Mouse (Mus musculus) liver, adult (tissue): ENCODE data around the gene Slit2.

Experiments
- GATA4 ChIP-seq: IDR thresholded peaks from 2 replicates; pipeline ENCODE4 v1.6.1; 2014; ENCODE audit warnings: mild to moderate bottlenecking, low read length; ENCODE audit not compliant: insufficient replicate concordance

Slit2 gene

GRCm38 (mm10) chr5:47982941-47983701, at the start of gene Slit2:
Gene Slit2, plus strand, starts transcription at chr5:47983138.
- TF ChIP-seq GATA4, result no peak

GRCm38 (mm10) chr5:47938586-47939372, 44.2 kb upstream of the Slit2 start:
- no peak for TF ChIP-seq GATA4

- no peak for TF ChIP-seq GATA4
Observed at GRCm38 (mm10) chr5:47956451-47956850, 26.5 kb upstream of the Slit2 start.

GRCm38 (mm10) chr5:47975795-47976194, 7.1 kb upstream of the Slit2 start:
- TF ChIP-seq GATA4, result no peak

GRCm38 (mm10) chr5:47979371-47979770, 3.6 kb upstream of the Slit2 start:
- no peak for TF ChIP-seq GATA4

- no peak for TF ChIP-seq GATA4
Observed at GRCm38 (mm10) chr5:47980459-47980858, 2.5 kb upstream of the Slit2 start.

- no peak for TF ChIP-seq GATA4
Observed at GRCm38 (mm10) chr5:47981951-47982350, 987 bp upstream of the Slit2 start.

GRCm38 (mm10) chr5:47983746-47984583, 1.0 kb downstream of the Slit2 start:
- no peak for TF ChIP-seq GATA4

GRCm38 (mm10) chr5:47984584-47985197, 1.8 kb downstream of the Slit2 start:
- TF ChIP-seq GATA4, result no peak

- TF ChIP-seq GATA4, result no peak
Observed at GRCm38 (mm10) chr5:47985198-47985631, 2.3 kb downstream of the Slit2 start.

GRCm38 (mm10) chr5:47985901-47986670, 3.1 kb downstream of the Slit2 start:
- no peak for TF ChIP-seq GATA4

GRCm38 (mm10) chr5:47990926-47991325, 8.0 kb downstream of the Slit2 start:
- TF ChIP-seq GATA4, result no peak

- no peak for TF ChIP-seq GATA4
Observed at GRCm38 (mm10) chr5:48003708-48004415, 20.9 kb downstream of the Slit2 start.

GRCm38 (mm10) chr5:48005533-48005932, 22.6 kb downstream of the Slit2 start:
- TF ChIP-seq GATA4, result no peak

GRCm38 (mm10) chr5:48006059-48006458, 23.1 kb downstream of the Slit2 start:
- no peak for TF ChIP-seq GATA4
